Mouse (Mus musculus): ENCODE results near the gene Npc1l1. TPM values are rescaled to one million over a fixed set of nuclear protein-coding genes. Genes with fewer than 3 reads are reported as not detected.

Gene Npc1l1
- total RNA-seq, 1 experiment from 2014 or later: not detected

GRCm38 (mm10) chr11:6216834-6217233 is 13.1 kb downstream of the Npc1l1 start:
- ATAC-seq (replicated peaks; ENCODE audit: low read depth, poor library complexity, severe bottlenecking): no peak

- no peak for ATAC-seq (replicated peaks; ENCODE audit: low read depth, poor library complexity, severe bottlenecking)
These were observed 21.8 kb downstream of the Npc1l1 start for GRCm38 (mm10) chr11:6208158-6208557.

GRCm38 (mm10) chr11:6207090-6207489 is 22.9 kb downstream of the Npc1l1 start:
- ATAC-seq (replicated peaks; ENCODE audit: low read depth, poor library complexity, severe bottlenecking): no peak

GRCm38 (mm10) chr11:6200570-6200969 is 29.4 kb downstream of the Npc1l1 start:
- ATAC-seq (replicated peaks; ENCODE audit: low read depth, poor library complexity, severe bottlenecking): no peak

GRCm38 (mm10) chr11:6200087-6200569 is 29.8 kb downstream of the Npc1l1 start, which contains the start of gene Nudcd3:
Gene Nudcd3, minus strand, starts transcription at chr11:6200415.
- peak; percentile 91 for ATAC-seq (replicated peaks; ENCODE audit: low read depth, poor library complexity, severe bottlenecking)

- ATAC-seq (replicated peaks; ENCODE audit: low read depth, poor library complexity, severe bottlenecking): peak; percentile 31; the same call in 1 of the 2 replicates
These were observed 30.4 kb downstream of the Npc1l1 start, which contains the start of gene A730071L15Rik for GRCm38 (mm10) chr11:6199410-6200086. Gene A730071L15Rik, plus strand, starts transcription at chr11:6200029.

GRCm38 (mm10) chr11:6198449-6198848 is 31.5 kb downstream of the Npc1l1 start:
- ATAC-seq (replicated peaks; ENCODE audit: low read depth, poor library complexity, severe bottlenecking): no peak

- no peak; the same call in 1 of the 2 replicates for ATAC-seq (replicated peaks; ENCODE audit: low read depth, poor library complexity, severe bottlenecking)
These were observed 33.2 kb downstream of the Npc1l1 start for GRCm38 (mm10) chr11:6196780-6197179.

- ATAC-seq (replicated peaks; ENCODE audit: low read depth, poor library complexity, severe bottlenecking): peak; percentile 93
These were observed 42.1 kb downstream of the Npc1l1 start for GRCm38 (mm10) chr11:6187878-6188277.

- no peak for ATAC-seq (replicated peaks; ENCODE audit: low read depth, poor library complexity, severe bottlenecking)
These were observed 42.5 kb downstream of the Npc1l1 start for GRCm38 (mm10) chr11:6187399-6187798.

- peak; percentile 53; the same call in 1 of the 2 replicates for ATAC-seq (replicated peaks; ENCODE audit: low read depth, poor library complexity, severe bottlenecking)
These were observed 45.6 kb downstream of the Npc1l1 start for GRCm38 (mm10) chr11:6184202-6184935.

GRCm38 (mm10) chr11:6183246-6183645 is 46.7 kb downstream of the Npc1l1 start:
- no peak for ATAC-seq (replicated peaks; ENCODE audit: low read depth, poor library complexity, severe bottlenecking)

GRCm38 (mm10) chr11:6180811-6181399 is 49.0 kb downstream of the Npc1l1 start:
- no peak for ATAC-seq (replicated peaks; ENCODE audit: low read depth, poor library complexity, severe bottlenecking)

GRCm38 (mm10) chr11:6179194-6179593 is 50.7 kb downstream of the Npc1l1 start:
- ATAC-seq (replicated peaks; ENCODE audit: low read depth, poor library complexity, severe bottlenecking): no peak

- peak; percentile 46 for ATAC-seq (replicated peaks; ENCODE audit: low read depth, poor library complexity, severe bottlenecking)
These were observed 51.2 kb downstream of the Npc1l1 start for GRCm38 (mm10) chr11:6178673-6179166.

GRCm38 (mm10) chr11:6177781-6178420 is 52.0 kb downstream of the Npc1l1 start:
- ATAC-seq (replicated peaks; ENCODE audit: low read depth, poor library complexity, severe bottlenecking): no peak

GRCm38 (mm10) chr11:6175506-6175905 is 54.4 kb downstream of the Npc1l1 start:
- no peak for ATAC-seq (replicated peaks; ENCODE audit: low read depth, poor library complexity, severe bottlenecking)

GRCm38 (mm10) chr11:6174719-6175118 is 55.2 kb downstream of the Npc1l1 start:
- ATAC-seq (replicated peaks; ENCODE audit: low read depth, poor library complexity, severe bottlenecking): peak; percentile 51

GRCm38 (mm10) chr11:6169041-6169663 is 60.8 kb downstream of the Npc1l1 start:
- ATAC-seq (replicated peaks; ENCODE audit: low read depth, poor library complexity, severe bottlenecking): peak; percentile 88

GRCm38 (mm10) chr11:6166351-6166750 is 63.6 kb downstream of the Npc1l1 start:
- ATAC-seq (replicated peaks; ENCODE audit: low read depth, poor library complexity, severe bottlenecking): no peak

Measured in common myeloid progenitor, adult 5-6 weeks (primary cell).